Mouse (Mus musculus) hindbrain, embryonic 11.5 days (tissue): ENCODE measurements at regions not wholly inside any gene's neighbourhood (a gene's known extent, or its start where the extent isn't known, plus 50 kb on each side); places are given as distances from the start of the nearest gene placed in this dataset.
A peak's percentile ranks its signal among the peaks of the same experiment; 100 is the strongest.

ENCODE experiments used
- ATAC-seq: fragments of 200-750 bp; cut with Nextera tagmentation; 2 replicates; pipeline ENCODE4 v1.8.0; 2017; ENCODE audit warnings: mild to moderate bottlenecking, moderate TSS enrichment, moderate library complexity; ENCODE audit not compliant: low FRiP score
- DNase-seq: peaks from one replicate; pipeline ENCODE4 v3.0.0-alpha.2; 2015; ENCODE audit warnings: low spot score
- H3K27ac ChIP-seq: fragments of 300-500 bp; sonication (generic); 2 replicates; pipeline ENCODE4 v1.5.1; 2014; ENCODE audit warnings: mild to moderate bottlenecking, low read depth, low read length
- H3K27me3 ChIP-seq: fragments of 300-500 bp; sonication (generic); 2 replicates; pipeline ENCODE4 v1.6.1; 2014; ENCODE audit warnings: mild to moderate bottlenecking, low read length, moderate library complexity, mixed read lengths; ENCODE audit not compliant: control insufficient read depth, insufficient read depth
- H3K36me3 ChIP-seq: fragments of 300-500 bp; sonication (generic); 2 replicates; pipeline ENCODE4 v1.6.1; 2014; ENCODE audit warnings: mild to moderate bottlenecking, low read length, moderate library complexity, mixed read lengths; ENCODE audit not compliant: control insufficient read depth, insufficient read depth
- H3K4me1 ChIP-seq: fragments of 300-500 bp; sonication (generic); replicated peaks from 2 replicates; pipeline ENCODE4 v1.6.1; 2014; ENCODE audit warnings: low read length, mixed read lengths; ENCODE audit not compliant: control insufficient read depth, insufficient read depth
- H3K4me2 ChIP-seq: fragments of 300-500 bp; sonication (generic); replicated peaks from 2 replicates; pipeline ENCODE4 v1.6.1; 2014; ENCODE audit warnings: mild to moderate bottlenecking, low read depth, low read length
- H3K4me3 ChIP-seq: fragments of 300-500 bp; sonication (generic); 2 replicates; pipeline ENCODE4 v1.5.1; 2014; ENCODE audit warnings: low read depth, low read length
- H3K9ac ChIP-seq: fragments of 300-500 bp; sonication (generic); 2 replicates; pipeline ENCODE4 v1.6.1; 2014; ENCODE audit warnings: low read depth, low read length
- H3K9me3 ChIP-seq: fragments of 300-500 bp; sonication (generic); 2 replicates; pipeline ENCODE4 v1.6.1; 2016; ENCODE audit warnings: low read length; ENCODE audit not compliant: control insufficient read depth
- WGBS: fragments of 180-500 bp; shearing (Covaris S2); extraction: QIAGEN DNeasy Blood & Tissue Kit; methylation state at CpG from one replicate; pipeline ENCODE4 v1.1.7; 2014; 5-methylcytosine and 5-hydroxymethylcytosine counted together

GRCm38 (mm10) chr13:101550526-101550925, 217.5 kb downstream of the Pik3r1 start:
- DNase-seq (no peak), ATAC-seq (no peak)
- Histone ChIP-seq H3K4me2 (no peak overlapping the region), H3K9ac (no peak overlapping the region), H3K27ac (no peak overlapping the region), H3K27me3 (no peaks in the 10 kb centered on the region), H3K4me1 (no peaks in the 10 kb centered on the region), H3K4me3 (no peak overlapping the region), H3K9me3 (no peaks in the 10 kb centered on the region), H3K36me3 (no peaks in the 10 kb centered on the region)
- 85% methylated on average over 5 of the region's 5 CpGs for WGBS

- Histone ChIP-seq H3K27ac (no peak overlapping the region), H3K27me3 (no peaks in the 10 kb centered on the region), H3K9me3 (no peaks in the 10 kb centered on the region), H3K9ac (no peak overlapping the region), H3K4me1 (no peaks in the 10 kb centered on the region), H3K4me2 (no peak overlapping the region), H3K36me3 (no peaks in the 10 kb centered on the region), H3K4me3 (no peak overlapping the region)
- no peak for ATAC-seq
- no peak for DNase-seq
- WGBS = 45% methylated on average over 6 of the region's 6 CpGs
Observed at GRCm38 (mm10) chr13:101547887-101548286, 220.1 kb downstream of the Pik3r1 start.

GRCm38 (mm10) chr13:101547365-101547764, 220.7 kb downstream of the Pik3r1 start:
- ATAC-seq (no peak), DNase-seq (no peak)
- no peaks in the 10 kb centered on the region for H3K4me1 ChIP-seq
- H3K27me3 ChIP-seq = no peaks in the 10 kb centered on the region
- H3K27ac ChIP-seq = no peak overlapping the region
- H3K9ac ChIP-seq = no peak overlapping the region
- no peaks in the 10 kb centered on the region for H3K9me3 ChIP-seq
- no peaks in the 10 kb centered on the region for H3K36me3 ChIP-seq
- H3K4me2 ChIP-seq = no peak overlapping the region
- no peak overlapping the region for H3K4me3 ChIP-seq
- WGBS = 92% methylated on average over 2 of the region's 2 CpGs

- Histone ChIP-seq H3K36me3 (no peaks in the 10 kb centered on the region), H3K4me1 (no peaks in the 10 kb centered on the region), H3K4me2 (no peak overlapping the region), H3K27ac (no peak overlapping the region), H3K9me3 (no peaks in the 10 kb centered on the region), H3K4me3 (no peak overlapping the region), H3K27me3 (no peaks in the 10 kb centered on the region), H3K9ac (no peak overlapping the region)
- DNase-seq = no peak
- 0 out of 2 replicates have a peak, but pooled peaks have one; percentile 38 for ATAC-seq
- 46% methylated on average over 6 of the region's 6 CpGs for WGBS
Observed at GRCm38 (mm10) chr13:101545344-101546181, 222.5 kb downstream of the Pik3r1 start.

- Histone ChIP-seq H3K27me3 (no peaks in the 10 kb centered on the region), H3K4me1 (no peaks in the 10 kb centered on the region), H3K27ac (no peak overlapping the region), H3K36me3 (no peaks in the 10 kb centered on the region), H3K9ac (no peak overlapping the region), H3K4me3 (no peak overlapping the region), H3K9me3 (no peaks in the 10 kb centered on the region), H3K4me2 (no peak overlapping the region)
- WGBS = 57% methylated on average over 14 of the region's 14 CpGs
- ATAC-seq (no peak), DNase-seq (peak; percentile 12)
Observed at GRCm38 (mm10) chr13:101540391-101541191, 227.4 kb downstream of the Pik3r1 start.

GRCm38 (mm10) chr13:101538110-101538509, 229.9 kb downstream of the Pik3r1 start:
- H3K27me3 ChIP-seq = no peaks in the 10 kb centered on the region
- no peaks in the 10 kb centered on the region for H3K9me3 ChIP-seq
- H3K9ac ChIP-seq = no peak overlapping the region
- no peak overlapping the region for H3K4me3 ChIP-seq
- ATAC-seq (no peak), DNase-seq (no peak)
- WGBS = 77% methylated on average over 1 of the region's 1 CpGs
- 0 out of 2 replicates have a peak, but pooled peaks cover 3% of the 10 kb centered on the region for H3K4me1 ChIP-seq
- no peak overlapping the region for H3K4me2 ChIP-seq
- no peaks in the 10 kb centered on the region for H3K36me3 ChIP-seq
- no peak overlapping the region for H3K27ac ChIP-seq

GRCm38 (mm10) chr13:101536019-101536418, 232.0 kb downstream of the Pik3r1 start:
- no peak for DNase-seq
- H3K27me3 ChIP-seq = no peaks in the 10 kb centered on the region
- H3K4me1 ChIP-seq = 0 out of 2 replicates have a peak, but pooled peaks cover 3% of the 10 kb centered on the region
- H3K9me3 ChIP-seq = no peaks in the 10 kb centered on the region
- H3K36me3 ChIP-seq = no peaks in the 10 kb centered on the region
- no peak overlapping the region for H3K4me2 ChIP-seq
- no peak for ATAC-seq
- H3K27ac ChIP-seq = no peak overlapping the region
- no peak overlapping the region for H3K4me3 ChIP-seq
- no peak overlapping the region for H3K9ac ChIP-seq
- 94% methylated on average over 1 of the region's 1 CpGs for WGBS

- Histone ChIP-seq H3K4me3 (no peak overlapping the region), H3K27me3 (no peaks in the 10 kb centered on the region), H3K36me3 (no peaks in the 10 kb centered on the region), H3K27ac (no peak overlapping the region), H3K4me2 (no peak overlapping the region; the same call in 1 of the 2 replicates), H3K9ac (no peak overlapping the region), H3K4me1 (0 out of 2 replicates have a peak, but pooled peaks cover 3% of the 10 kb centered on the region), H3K9me3 (no peaks in the 10 kb centered on the region)
- DNase-seq (no peak), ATAC-seq (peak; percentile 27; the same call in 1 of the 2 replicates)
- 86% methylated on average over 3 of the region's 3 CpGs for WGBS
Observed at GRCm38 (mm10) chr13:101535331-101535866, 232.6 kb downstream of the Pik3r1 start.
